Mouse (Mus musculus) embryonic facial prominence, embryonic 10.5 days (tissue): ENCODE results near the gene Sox12. TPM values are rescaled to one million over a fixed set of nuclear protein-coding genes. Genes with fewer than 3 reads are reported as not detected.
"Not testable (repeated sequence)": the region's sequence is repeated elsewhere in the genome, so short reads cannot be mapped to it uniquely, and the experiment has no call there.

Source experiments
- DNase-seq: peaks from one replicate; pipeline ENCODE4 v3.0.0-alpha.2; 2017; ENCODE audit warnings: low spot score
- H3K27ac ChIP-seq: fragments of 300-500 bp; sonication (generic); replicated peaks from 2 replicates; pipeline ENCODE4 v1.5.1; 2016; ENCODE audit warnings: mild to moderate bottlenecking
- H3K27me3 ChIP-seq: fragments of 300-500 bp; sonication (generic); replicated peaks from 2 replicates; pipeline ENCODE4 v1.6.1; 2016; ENCODE audit warnings: low read depth, mild to moderate bottlenecking; ENCODE audit not compliant: poor library complexity, severe bottlenecking
- H3K36me3 ChIP-seq: fragments of 300-500 bp; sonication (generic); replicated peaks from 2 replicates; pipeline ENCODE4 v1.6.1; 2016; ENCODE audit warnings: mild to moderate bottlenecking, moderate library complexity
- H3K4me1 ChIP-seq: fragments of 300-500 bp; sonication (generic); 2 replicates; pipeline ENCODE4 v1.6.1; 2016
- H3K4me3 ChIP-seq: fragments of 300-500 bp; sonication (generic); 2 replicates; pipeline ENCODE4 v1.5.1; 2016; ENCODE audit warnings: mild to moderate bottlenecking, moderate library complexity
- H3K9me3 ChIP-seq: fragments of 300-500 bp; sonication (generic); 2 replicates; pipeline ENCODE4 v1.6.1; 2016; ENCODE audit warnings: mild to moderate bottlenecking
- WGBS: fragments of 180-500 bp; shearing (Covaris S2); methylation state at CpG from one replicate; pipeline ENCODE4 v1.1.7; 2016; 5-methylcytosine and 5-hydroxymethylcytosine counted together
- polyA plus RNA-seq: library from polyadenylated mRNA; unstranded; fragments of >200 nt; fragmentation: Nextera tagmentation; extraction: Ambion mirVana; gene quantifications from 2 replicates; pipeline ENCODE4 v1.2.1, GENCODE M21; 2016

The Sox12 gene
- 10.6 and 11.5 TPM in 2 replicates for polyA plus RNA-seq

GRCm38 (mm10) chr2:152397680-152398435, at the start of gene Sox12:
Gene Sox12, minus strand, starts transcription at chr2:152398063.
- Histone ChIP-seq H3K9me3 (no peaks in the 10 kb centered on the region), H3K4me1 (peaks cover 58% of the 10 kb centered on the region), H3K27me3 (no peaks in the 10 kb centered on the region), H3K36me3 (peaks cover 19% of the 10 kb centered on the region), H3K27ac (peak within 1 kb of the TSS; percentile 99), H3K4me3 (peak within 1 kb of the TSS; percentile 94)
- peak; percentile 99 for DNase-seq
- 2% methylated on average over 104 of the region's 104 CpGs for WGBS

DNA sequence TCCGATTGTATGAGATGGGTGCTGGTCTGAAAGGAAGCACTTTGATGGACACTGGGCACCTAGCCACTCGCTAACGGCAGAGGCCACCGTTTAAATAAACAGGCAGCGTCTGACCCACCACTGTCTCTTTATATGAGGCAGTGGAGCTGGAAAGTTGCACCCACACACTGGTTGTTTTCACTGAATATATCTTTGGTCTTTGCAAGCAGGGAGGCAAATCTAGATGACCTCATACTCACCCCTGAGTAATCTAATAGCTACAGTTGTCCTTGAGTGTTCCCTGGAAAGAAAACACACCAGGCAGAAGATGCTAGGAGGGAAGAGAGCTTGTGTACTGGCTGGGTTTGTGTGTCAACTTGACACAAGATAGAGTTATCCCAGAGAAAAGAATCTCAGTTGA, 49.6 kb upstream of the Sox12 start:
- no peak for DNase-seq
- H3K27ac ChIP-seq, result peak overlapping the region; percentile 61; the same call in 1 of the 2 replicates
- WGBS, result 65% methylated on average over 5 of the region's 5 CpGs
- H3K4me1 ChIP-seq, result peaks cover 34% of the 10 kb centered on the region
- 0 out of 2 replicates have a peak, but pooled peaks cover 4% of the 10 kb centered on the region for H3K27me3 ChIP-seq
- H3K4me3 ChIP-seq, result no peak overlapping the region
- no peaks in the 10 kb centered on the region for H3K36me3 ChIP-seq
- H3K9me3 ChIP-seq, result no peaks in the 10 kb centered on the region

GRCm38 (mm10) chr2:152446642-152447041, 48.8 kb upstream of the Sox12 start:
- Histone ChIP-seq H3K27me3 (0 out of 2 replicates have a peak, but pooled peaks cover 4% of the 10 kb centered on the region), H3K36me3 (no peaks in the 10 kb centered on the region), H3K4me1 (peaks cover 34% of the 10 kb centered on the region), H3K4me3 (no peak overlapping the region), H3K27ac (0 out of 2 replicates have a peak overlapping the region, but pooled peaks have one; percentile 61), H3K9me3 (no peaks in the 10 kb centered on the region)
- DNase-seq, result no peak
- WGBS, result 75% methylated on average over 2 of the region's 2 CpGs

- no peak for DNase-seq
- H3K4me1 ChIP-seq, result peaks cover 27% of the 10 kb centered on the region
- no peak overlapping the region for H3K27ac ChIP-seq
- no peak overlapping the region for H3K4me3 ChIP-seq
- no peaks in the 10 kb centered on the region for H3K36me3 ChIP-seq
- 0 out of 2 replicates have a peak, but pooled peaks cover 4% of the 10 kb centered on the region for H3K27me3 ChIP-seq
- no peaks in the 10 kb centered on the region for H3K9me3 ChIP-seq
- 90% methylated on average over 8 of the region's 8 CpGs for WGBS
Observed at GRCm38 (mm10) chr2:152443281-152443680, 45.4 kb upstream of the Sox12 start.

DNA sequence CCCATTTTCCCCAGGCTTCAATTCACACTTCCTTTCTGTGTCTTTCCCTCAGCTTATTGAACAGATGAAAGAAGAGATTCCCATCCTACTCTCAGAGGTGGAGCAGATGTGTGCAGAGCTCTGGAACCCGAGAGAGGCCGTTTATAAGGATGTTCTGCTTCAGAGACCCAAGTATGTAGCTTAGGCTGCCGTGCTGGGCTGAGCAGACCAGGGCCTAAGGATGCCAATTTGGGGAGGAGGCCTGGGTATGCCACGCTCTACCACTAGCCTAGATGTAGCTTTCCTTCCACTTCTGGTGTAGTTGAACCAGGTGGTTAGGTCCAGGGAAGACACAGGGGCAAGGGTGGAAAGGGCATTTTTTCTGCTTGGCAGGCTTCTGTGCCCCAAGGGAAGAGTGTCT, 44.5 kb upstream of the Sox12 start:
- 77% methylated on average over 4 of the region's 4 CpGs for WGBS
- Histone ChIP-seq H3K9me3 (no peaks in the 10 kb centered on the region), H3K36me3 (no peaks in the 10 kb centered on the region), H3K27me3 (0 out of 2 replicates have a peak, but pooled peaks cover 4% of the 10 kb centered on the region), H3K4me3 (no peak overlapping the region), H3K27ac (no peak overlapping the region), H3K4me1 (peaks cover 22% of the 10 kb centered on the region)
- no peak for DNase-seq

GRCm38 (mm10) chr2:152439833-152440232, 42.0 kb upstream of the Sox12 start:
- no peak for DNase-seq
- H3K27me3 ChIP-seq, result peaks cover 6% of the 10 kb centered on the region; the same call in 1 of the 2 replicates
- H3K27ac ChIP-seq, result no peak overlapping the region
- WGBS, result 88% methylated on average over 2 of the region's 2 CpGs
- H3K36me3 ChIP-seq, result no peaks in the 10 kb centered on the region
- peaks cover 25% of the 10 kb centered on the region for H3K4me1 ChIP-seq
- no peak overlapping the region for H3K4me3 ChIP-seq
- no peaks in the 10 kb centered on the region for H3K9me3 ChIP-seq

DNA sequence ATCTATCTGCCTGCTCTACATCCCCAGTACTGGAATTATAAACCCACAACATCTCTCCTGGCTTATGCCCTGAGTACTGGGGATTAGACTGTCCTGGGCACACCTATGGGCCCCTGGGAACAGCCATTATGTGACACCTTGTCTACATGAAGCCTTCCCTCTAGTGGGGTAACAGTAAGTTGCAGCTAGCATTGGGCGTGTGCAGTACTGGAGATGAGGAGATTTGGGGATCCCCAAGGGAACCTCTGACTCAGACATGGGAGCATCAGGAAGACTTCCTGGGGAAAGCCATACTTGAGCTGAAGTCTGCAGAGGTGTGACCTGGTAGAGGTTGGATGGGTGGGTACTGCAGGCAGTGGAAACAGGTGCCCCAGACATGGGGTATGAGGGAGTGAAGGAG, 41.1 kb upstream of the Sox12 start:
- no peaks in the 10 kb centered on the region for H3K9me3 ChIP-seq
- DNase-seq, result no peak
- no peak overlapping the region for H3K27ac ChIP-seq
- H3K36me3 ChIP-seq, result no peaks in the 10 kb centered on the region
- WGBS, result 76% methylated on average over 1 of the region's 1 CpGs
- no peak overlapping the region for H3K4me3 ChIP-seq
- peaks cover 6% of the 10 kb centered on the region; the same call in 1 of the 2 replicates for H3K27me3 ChIP-seq
- peaks cover 22% of the 10 kb centered on the region for H3K4me1 ChIP-seq

GRCm38 (mm10) chr2:152436983-152437860, 39.4 kb upstream of the Sox12 start:
- no peaks in the 10 kb centered on the region for H3K36me3 ChIP-seq
- DNase-seq, result peak; percentile 90
- H3K9me3 ChIP-seq, result no peaks in the 10 kb centered on the region
- peaks cover 25% of the 10 kb centered on the region for H3K4me1 ChIP-seq
- peak overlapping the region; percentile 51 for H3K4me3 ChIP-seq
- peak overlapping the region; percentile 77 for H3K27ac ChIP-seq
- WGBS, result 3% methylated on average over 23 of the region's 23 CpGs
- H3K27me3 ChIP-seq, result peaks cover 6% of the 10 kb centered on the region; the same call in 1 of the 2 replicates

DNA sequence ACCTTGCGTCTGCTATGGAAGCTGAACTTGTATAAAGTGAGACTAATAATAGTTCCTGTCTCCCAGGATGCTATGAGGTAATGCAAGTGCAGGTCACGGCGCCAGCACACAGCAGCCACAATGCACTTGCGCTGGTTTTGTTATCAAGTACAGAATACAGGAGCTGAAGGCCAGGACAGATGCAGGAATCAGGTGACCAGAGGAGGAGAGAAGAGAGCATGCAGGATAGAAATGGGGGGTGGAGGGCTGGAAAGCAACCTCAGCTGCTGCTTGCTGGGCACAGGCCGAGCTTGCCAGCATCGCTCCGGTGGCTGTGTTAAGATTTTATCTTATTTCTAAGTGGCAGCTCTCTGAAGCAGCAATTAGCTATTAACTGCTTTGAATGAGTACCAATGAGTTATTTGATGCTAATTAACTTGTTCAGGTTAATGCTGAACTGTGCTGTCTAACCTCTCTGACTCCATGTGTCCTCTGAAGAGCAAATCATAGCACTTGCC, 38.6 kb upstream of the Sox12 start:
- 76% methylated on average over 7 of the region's 7 CpGs for WGBS
- Histone ChIP-seq H3K4me3 (no peak overlapping the region), H3K27ac (no peak overlapping the region), H3K27me3 (peaks cover 6% of the 10 kb centered on the region; the same call in 1 of the 2 replicates), H3K4me1 (peaks cover 25% of the 10 kb centered on the region), H3K36me3 (no peaks in the 10 kb centered on the region), H3K9me3 (no peaks in the 10 kb centered on the region)
- no peak for DNase-seq

- peaks cover 10% of the 10 kb centered on the region; the same call in 1 of the 2 replicates for H3K27me3 ChIP-seq
- DNase-seq, H3K27ac ChIP-seq, H3K4me3 ChIP-seq, H3K36me3 ChIP-seq, H3K9me3 ChIP-seq, H3K4me1 ChIP-seq: not testable (repeated sequence)
- whole genome bisulfite sequencing, result 90% methylated on average over 2 of the region's 2 CpGs
Observed at GRCm38 (mm10) chr2:152428481-152428880, 30.6 kb upstream of the Sox12 start.

DNA sequence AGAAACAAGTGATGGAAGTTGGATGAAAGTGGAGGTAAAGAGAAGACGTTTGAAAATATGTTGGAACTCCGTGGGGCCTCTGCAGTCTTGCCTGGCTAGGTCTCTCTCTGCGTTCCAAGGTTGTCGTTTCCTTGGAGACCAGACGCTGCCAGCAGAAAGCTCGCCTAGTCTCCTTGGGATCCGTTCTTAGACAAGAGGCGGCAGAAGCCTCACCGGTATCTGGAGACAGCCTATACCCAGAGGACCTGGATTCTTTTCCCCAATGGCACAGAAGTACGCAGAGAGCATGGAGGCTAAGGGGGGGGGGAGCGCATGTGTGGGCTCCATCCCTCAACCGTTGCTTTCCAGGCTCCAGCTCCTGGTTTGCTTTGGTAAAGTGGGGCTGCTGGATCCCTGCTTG, 29.6 kb upstream of the Sox12 start:
- Histone ChIP-seq H3K4me1 (peaks cover 8% of the 10 kb centered on the region), H3K9me3 (no peaks in the 10 kb centered on the region), H3K27me3 (peaks cover 10% of the 10 kb centered on the region; the same call in 1 of the 2 replicates), H3K27ac (no peak overlapping the region), H3K36me3 (no peaks in the 10 kb centered on the region), H3K4me3 (peak overlapping the region; percentile 34)
- peak; percentile 31 for DNase-seq
- WGBS, result 5% methylated on average over 12 of the region's 12 CpGs

DNA sequence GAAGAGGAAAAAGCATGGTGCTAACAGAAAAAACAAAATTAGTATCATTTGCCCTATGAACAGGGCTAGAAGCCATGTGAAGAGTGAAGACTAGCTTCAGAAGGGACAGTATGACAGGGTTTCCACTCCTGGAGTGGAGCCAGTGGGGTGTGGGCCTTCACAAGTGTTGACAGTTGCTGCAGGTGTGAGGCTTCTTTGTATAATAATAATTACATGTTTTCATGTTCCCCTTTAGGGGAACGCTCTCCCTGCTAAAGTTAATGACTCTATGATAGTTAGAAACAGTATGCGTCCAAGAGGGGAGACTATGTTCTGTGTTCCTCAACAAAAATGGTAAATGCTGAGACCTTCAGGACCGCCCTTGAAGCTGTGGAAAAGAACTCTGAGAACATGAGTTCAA, 17.9 kb upstream of the Sox12 start:
- Histone ChIP-seq H3K27me3 (no peaks in the 10 kb centered on the region), H3K27ac (peak overlapping the region; percentile 100), H3K4me3 (peak overlapping the region; percentile 70), H3K4me1 (peaks cover 33% of the 10 kb centered on the region), H3K9me3 (peaks cover 5% of the 10 kb centered on the region; the same call in 1 of the 2 replicates), H3K36me3 (peaks cover 10% of the 10 kb centered on the region; the same call in 1 of the 2 replicates)
- 94% methylated on average over 3 of the region's 3 CpGs for WGBS
- DNase-seq, result no peak
